Mouse (Mus musculus) adipocyte (in vitro differentiated cells): ENCODE measurements around the gene Nthl1.

Experiments
- DNase-seq: peaks from one replicate; pipeline ENCODE4 v3.0.0-alpha.2; 2016; ENCODE audit warnings: low spot score

Gene Nthl1

DNA sequence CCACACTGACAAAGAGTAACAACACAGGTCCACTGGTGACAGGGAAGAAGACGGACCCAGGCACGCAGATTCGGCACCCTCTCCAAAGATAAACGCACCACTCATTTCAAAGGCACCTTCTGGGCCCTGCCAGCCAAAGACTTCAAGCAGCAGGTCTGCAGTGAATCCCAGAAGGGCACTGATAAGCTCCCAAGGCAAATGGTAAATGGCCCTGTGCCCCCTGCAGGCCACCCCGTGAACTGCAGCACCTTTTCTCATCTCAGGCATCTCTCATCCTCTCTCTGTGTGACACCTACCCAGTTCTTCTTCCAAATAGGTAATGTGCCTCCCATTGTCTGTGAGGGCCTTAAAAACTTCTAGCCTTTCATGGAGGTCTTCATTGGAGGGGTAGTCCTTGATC lies 3.8 kb upstream of the Nthl1 start:
- DNase-seq: peak; percentile 75

DNA sequence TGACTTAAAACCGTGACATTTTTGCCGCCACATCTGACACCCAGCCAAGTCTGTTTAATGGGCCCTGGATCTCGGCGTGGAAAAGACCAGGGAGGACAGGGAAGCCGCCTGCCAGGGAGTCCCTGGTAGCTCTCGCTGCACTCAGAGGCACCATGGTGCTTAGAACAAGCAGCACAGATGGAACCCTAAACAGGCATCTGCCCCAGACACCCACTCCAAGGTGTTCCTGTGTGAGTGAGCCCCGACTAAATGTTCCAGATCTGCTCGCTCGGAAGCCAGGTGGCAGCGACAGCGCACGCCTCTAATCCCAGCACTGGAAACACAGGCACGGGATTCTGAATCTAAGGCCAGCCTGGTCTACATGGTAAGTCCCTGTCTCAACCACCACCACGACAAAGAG lies 2.4 kb upstream of the Nthl1 start:
- no peak for DNase-seq

DNA sequence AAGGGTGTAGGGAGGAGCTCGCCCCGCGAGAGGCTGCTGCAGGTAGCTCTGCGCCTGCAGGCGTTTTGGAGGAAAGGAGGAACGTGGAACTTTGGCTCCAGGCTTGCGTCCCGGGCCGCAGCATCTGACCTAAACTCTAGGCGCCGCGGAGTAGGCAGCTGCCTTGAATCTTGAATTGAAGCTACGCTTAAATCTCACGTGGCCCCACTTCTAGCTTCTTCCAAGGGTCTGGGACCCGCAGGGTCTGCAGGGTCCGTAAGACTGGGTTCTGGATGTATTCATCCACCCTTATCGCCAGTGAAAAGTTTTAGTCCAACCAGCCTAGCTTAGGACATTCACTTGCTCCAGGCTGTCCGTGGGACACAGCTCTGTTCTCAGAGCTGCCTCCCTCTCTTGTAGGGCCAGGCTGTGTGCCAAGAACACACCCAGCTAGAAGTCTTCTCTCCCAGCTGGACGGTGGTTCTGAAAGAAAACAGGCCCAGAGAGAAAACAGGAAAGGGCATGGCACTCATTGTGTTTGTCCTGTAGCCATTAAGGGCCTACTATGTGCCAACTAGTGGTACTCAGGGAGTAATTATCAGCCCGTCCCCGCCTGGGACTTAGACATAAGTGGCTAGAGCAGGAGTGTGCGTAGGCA lies 451 bp downstream of the Nthl1 start:
- DNase-seq: peak; percentile 90

DNA sequence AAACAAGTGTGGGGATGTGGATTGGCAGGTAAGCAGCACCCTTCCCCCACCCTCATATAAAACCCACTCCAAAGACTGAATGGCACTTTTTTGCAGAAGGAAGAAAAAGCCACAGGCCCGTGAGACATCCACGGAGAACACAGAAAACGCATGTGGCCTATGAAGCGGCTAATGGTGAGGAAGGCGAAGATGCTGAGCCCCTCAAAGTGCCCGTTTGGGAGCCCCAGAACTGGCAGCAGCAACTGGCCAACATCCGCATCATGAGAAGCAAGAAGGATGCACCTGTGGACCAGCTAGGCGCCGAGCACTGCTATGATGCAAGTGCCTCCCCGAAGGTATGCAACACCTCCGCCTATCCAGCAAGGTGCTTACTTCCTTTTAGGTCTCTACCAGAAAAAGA lies 1.4 kb downstream of the Nthl1 start:
- DNase-seq: no peak

DNA sequence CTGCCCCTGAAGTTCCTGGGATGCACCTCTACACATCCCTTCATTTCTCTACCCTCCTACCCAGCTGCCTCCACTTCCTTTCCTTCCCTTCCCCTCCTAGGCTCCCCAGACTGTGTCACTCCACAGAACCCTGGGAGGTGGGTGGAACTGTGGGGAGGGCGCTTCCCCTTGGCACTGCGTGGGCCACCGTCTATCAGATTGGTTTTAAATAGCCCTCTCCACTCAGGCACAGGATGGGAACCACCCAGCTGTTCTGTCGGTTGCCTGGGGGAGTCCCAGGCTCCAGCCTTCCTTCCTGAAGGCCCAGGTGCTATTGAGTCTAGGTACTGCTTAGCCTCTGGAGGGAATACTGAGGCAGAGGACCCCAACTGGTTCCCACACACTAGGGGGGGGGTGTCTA lies 2.5 kb downstream of the Nthl1 start:
- no peak for DNase-seq

DNA sequence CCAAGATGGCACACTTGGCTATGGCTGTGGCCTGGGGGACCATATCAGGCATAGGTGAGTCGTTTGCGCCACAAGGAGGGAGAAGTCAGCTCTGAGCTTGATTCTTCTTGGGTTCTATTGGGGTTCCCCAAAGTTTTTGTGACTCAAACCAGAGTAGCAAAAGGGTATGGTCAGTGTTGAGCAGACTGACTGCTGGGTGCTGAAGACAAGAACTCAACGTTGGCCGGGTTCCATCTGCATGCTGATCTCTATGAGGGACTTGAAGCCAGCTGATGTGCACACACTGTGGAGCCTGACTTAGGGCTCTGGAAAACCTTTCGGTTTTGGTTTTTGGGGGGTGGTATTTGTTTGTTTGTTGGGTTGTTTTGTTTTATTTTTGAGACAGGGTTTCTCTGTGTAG lies 3.2 kb downstream of the Nthl1 start:
- no peak for DNase-seq

DNA sequence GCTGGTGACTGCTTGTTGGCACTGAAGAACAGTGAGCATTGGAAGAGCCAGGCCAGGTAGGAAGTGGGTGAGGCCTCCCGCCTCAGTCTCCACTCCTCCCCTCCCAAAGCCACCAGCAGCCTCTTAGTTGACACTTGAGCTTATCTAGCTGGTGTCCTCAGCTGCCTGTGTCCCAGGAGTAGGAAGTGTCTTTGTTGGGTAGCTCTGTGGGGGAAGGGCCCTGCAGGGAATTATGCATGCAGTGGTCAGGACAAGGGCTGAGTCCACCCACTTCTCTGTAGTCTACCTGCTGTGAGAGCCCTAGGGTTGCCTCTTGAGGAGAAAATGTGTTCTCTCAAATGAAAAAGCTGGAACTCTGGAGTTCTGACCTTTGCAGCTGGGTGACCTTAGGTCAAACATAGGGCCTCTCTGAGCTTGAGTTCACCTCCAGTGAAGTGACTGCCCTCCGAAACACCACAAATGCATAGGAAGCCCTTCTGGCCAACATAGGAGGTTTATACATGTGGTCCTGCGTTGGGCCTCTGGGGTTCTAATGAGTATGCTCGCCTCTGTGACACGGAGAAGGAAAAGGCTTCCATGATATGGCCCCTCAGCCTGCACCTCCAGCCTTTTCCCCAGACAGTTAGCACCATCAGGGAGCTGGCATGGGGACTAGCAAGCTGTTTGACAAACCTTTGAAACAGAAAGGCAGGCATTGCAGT lies 4.5 kb downstream of the Nthl1 start:
- DNase-seq: no peak

DNA sequence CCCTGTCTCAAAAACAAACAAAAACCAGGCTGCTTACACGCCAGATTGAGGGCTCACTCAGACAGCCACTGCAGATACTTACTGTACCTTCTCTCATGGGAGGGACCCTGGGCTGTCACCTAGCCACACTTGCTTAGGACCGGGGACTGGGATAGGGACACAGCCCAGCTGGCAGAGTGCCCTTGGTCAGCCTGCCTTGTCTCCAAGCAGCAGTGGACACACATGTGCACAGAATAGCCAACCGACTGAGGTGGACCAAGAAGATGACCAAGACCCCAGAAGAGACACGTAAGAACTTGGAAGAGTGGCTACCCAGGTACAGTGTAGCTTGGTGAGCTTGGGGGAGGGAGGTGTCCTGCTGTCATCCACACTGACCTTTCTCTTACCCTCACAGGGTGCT lies 5.7 kb downstream of the Nthl1 start:
- no peak for DNase-seq

DNA sequence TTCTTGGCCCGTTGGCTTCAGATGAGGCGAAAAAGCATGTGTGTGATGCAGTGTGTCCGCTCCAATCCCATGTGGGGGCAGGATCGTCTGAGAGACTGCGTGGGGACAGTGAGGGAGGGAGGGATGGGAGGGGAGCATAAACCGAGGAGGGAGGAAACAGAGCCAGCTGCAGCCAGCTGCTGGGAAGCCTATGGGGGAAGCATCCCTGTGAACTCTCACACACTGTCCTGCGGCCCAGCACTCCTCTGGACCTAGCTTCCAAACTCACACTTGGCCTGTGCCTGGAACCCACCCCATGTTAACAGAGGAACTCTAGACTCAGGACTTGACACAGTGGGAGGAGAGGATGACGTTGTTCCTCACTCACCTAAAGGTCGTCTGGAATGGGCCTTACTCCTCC lies 6.4 kb downstream of the Nthl1 start:
- peak; percentile 22 for DNase-seq

DNA sequence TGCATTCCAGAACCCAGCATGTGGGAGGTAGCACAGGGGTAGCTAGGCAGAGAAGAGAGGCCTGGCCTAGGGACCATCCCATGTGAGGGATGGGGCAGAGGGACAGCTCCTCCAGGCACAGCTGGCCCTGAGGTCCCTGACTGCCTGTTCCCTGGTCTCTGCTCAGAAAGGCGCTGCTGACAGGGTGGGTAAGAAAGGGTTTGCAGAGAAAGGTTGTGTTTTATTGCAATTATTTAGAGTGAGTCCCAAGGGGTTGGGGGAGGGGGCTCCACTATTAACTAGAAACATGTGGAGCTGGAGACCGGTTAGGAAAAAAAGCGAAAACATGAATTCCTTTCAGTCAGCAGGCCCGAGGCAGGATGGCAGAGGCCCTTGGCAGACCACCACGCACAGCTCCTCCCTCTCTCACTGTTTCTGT lies 7.1 kb downstream of the Nthl1 start:
- DNase-seq: peak; percentile 46

DNA sequence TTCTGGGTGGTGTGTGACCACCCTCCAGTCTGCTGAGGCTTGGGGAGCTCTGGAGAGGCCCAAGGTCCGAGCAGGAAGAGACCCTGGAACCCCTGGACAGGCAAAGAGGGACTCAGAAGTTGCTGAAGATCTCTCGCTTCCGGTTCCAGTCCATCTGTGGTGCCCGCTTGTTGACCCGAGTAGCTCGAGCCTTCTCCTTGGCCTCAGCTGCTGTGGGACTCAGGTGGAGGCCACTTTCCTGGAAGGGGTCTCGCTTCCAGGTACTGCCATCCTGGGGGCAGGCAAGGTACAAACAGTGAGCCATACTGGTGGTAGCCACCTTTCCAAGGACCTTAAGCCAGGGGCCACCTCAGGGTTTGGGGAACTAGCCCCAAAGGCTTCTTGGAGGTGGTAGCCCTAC lies 7.6 kb downstream of the Nthl1 start:
- no peak for DNase-seq

DNA sequence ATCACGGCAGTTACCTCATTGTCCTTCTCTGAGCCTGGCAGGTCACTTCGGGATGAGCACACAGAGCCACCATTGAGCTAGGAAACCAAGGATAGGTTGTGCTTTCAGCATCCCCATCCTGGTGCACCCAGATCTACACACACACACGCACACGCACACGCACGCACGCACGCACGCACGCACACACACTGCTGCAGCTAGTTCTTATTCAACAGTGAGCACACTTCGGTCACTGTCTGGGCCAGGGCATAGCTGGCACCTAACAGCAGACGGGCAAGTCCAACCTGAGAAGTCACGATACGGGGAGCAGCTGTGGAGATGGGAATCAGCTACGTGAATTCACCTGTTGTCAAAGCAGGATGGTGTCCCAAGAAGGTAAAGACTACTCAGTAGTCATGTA lies 8.1 kb downstream of the Nthl1 start:
- DNase-seq: no peak

DNA sequence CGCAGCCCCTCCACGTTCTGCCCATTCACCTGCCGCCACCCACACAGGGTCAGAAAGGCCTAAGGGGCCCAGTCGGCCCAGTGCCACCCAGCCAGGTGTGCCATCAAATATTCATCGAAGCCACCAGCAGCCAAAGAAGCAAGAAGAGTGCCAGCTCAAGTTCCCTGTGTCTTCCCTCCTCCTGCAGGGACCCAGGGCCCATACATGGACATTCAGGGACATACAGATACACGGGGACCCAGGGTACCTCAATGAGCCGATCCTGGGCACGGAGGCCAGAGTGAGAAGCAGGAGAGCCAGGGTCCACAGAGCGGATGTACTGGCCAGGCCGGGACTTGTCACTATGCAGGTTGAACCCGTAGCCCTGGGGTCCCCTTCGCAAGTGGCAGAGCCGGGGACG lies 9.5 kb downstream of the Nthl1 start:
- DNase-seq: no peak

DNA sequence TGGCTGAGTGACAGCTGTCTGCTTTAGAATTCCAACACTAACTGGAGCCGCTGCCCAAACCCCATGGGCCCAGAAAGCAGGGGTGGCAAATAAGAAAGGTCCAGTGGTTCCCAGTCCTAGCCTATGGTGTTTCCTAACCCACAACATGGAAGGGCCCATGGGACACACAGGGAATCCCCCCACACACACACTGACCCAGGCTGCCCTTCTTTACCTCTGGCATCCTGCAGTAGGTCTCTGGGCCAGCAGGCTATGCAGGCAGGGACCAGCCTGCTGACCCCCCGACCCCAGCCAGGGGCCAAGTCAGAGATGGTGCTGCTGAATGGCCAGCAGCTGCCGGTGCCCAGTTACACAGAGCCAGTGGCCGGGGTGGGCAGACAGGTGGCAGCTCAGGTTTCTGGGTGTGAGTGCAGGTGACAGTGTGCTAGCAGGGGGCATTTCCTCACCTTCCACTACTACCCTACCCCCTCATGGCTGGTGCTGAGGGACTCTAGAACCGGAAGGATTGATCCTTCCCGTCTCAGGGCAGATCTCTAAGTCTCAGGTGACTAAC lies 10.4 kb downstream of the Nthl1 start:
- DNase-seq: no peak

DNA sequence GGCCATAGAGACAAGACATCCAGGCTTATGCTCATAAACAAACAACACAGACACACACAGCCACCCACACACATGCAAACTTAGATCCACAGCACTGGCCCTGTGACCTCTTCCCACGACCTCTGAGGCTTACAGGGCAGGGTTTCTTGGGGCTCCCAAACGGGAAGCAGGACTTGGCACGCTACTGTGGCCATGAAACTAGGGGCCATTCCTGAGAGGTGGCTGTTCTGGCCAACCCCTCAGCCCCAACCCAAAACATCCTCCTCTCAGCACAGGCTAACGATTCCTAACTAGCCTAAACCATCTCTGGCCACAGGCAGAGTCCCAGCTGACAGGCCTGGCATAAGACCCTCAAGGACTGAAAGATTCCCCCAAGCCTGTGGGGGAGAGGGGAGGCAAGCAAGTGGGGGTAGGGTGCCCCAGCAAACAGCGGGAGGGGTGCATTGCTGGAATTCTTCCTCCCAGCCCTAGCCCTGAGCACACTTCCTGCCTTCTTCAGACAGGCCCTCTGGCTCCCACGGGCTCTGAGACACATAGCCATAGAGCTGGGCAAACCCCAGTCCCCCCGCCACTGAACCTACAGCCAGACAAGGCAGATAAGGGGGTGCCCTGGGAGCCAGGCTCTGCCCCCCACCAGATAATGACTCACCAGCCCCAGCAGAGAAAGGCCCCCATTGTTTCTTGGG lies 11.7 kb downstream of the Nthl1 start:
- peak; percentile 47 for DNase-seq

DNA sequence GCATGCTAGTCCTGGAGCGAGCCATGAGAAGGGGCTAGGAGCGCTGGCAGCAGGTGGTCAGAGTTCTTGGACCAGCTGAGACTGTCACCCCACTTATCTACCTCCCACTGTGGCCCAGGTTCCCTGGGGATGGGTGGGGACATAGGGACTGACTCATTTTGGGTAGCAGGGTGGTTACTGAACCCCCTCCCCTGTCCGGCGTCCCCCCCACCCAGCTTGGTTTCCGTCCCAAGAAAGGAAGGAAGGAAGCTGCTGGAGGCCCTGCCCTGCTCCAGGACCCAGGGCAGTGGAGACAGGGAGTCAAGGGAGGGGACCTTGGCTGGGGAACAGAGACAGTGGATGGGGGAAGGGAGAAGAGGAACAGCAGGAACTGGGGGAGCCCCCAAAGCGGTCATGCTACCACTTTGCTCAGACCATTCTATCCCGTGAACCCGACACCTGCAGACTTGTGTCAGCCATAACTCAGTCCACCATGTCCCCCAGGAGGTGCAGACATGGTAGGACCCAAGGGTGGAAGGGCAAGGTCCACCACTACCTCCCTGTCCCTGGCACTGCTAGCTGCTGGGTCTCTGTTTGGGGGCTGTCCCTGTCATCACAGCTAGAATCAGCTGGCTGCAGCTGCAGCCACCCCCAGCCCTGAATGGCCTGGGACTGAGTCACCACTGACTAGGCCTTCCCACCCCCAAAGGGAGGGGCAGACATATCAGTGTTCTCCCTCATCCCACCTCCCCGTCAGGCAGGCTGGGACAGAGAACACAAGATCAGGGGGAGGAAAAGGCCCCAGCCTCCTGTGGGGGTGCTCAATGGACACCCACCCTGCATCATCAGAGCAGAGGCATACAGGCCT lies 12.6 kb downstream of the Nthl1 start:
- no peak for DNase-seq

DNA sequence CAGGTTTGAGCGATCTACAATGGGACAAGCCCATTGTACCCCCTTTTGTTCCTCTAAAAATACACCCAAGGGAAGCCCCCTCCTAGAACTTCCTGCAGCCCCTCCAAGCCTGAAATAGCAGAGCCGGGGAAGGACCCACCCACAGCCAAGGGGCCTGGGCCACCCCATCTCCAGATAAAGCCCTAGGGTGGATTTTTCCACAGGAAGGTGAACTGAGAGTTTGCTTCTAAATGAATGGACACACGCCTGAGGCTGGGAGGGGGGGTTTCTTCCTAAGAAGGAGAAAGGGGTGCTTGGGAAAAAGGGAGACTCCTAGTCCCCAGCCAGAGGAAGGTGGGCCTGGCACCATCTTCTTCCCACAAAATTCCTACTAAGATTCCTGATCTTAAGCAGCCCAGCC lies 13.4 kb downstream of the Nthl1 start:
- no peak for DNase-seq

DNA sequence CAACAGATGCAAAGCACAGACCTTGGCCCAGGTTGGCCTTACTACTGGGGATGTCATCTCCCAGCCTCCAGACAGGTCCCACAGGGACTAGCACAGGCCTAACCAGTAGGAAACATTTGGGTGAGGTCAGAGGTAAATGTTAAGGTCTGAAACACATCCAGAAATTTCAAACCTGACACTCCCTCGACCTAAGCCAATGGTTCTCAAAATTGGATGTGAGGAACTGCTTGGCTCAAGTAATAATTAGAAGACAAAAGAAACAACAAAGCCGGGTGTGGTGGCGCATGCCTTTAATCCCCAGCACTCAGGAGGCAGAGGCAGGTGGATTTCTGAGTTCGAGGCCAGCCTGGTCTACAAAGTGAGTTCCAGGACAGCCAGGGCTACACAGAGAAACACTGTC lies 13.9 kb downstream of the Nthl1 start:
- no peak for DNase-seq

DNA sequence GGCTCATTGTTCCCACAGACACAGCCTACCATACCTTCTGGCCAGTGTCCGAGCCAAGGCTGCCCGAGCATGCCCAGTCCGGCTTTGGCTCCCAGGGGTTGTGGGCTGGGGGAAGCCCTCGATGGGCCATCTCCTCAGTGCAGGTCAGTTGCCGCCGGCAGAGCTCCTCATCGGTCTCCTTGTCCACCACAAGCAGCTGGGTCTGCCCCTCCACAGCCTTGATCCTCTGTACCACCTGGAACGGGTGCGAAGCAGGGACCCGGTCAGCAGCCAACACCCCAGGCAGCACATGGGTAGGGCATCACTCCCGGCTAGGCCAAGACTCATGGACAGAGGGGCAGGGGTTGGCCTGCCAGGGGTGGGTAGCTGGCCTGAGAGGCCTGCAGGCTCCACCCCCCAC lies 15.0 kb downstream of the Nthl1 start:
- no peak for DNase-seq

DNA sequence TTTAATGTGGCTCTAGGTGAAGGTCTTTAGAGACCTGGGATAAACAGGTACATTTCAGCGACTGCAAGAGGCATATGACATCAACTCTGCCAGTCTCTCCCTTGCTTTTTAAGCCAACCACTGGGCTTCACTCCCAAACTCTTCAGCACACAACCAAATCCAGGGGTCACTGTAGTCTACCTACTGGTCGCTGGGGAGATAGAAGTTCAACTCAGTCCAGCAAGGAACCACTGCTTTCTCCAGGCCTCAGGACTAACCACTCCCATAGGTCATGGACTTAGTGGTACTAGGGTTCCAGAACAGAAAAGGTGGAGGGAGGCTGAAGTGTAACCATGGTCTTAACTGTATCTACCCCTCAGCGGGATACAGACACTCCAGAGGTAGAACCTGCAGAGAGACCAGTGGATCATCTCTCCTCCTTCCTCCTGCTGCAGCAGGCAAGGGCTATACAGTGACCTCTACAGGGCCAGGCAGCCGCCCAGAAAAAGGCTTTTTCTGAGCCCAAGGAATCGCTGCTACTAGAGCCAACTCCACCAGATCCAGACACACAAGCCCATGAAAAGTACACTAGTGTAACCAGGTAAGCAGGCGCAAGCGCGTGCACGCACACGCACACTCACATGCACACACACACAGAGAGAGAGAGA lies 16.4 kb downstream of the Nthl1 start:
- no peak for DNase-seq

DNA sequence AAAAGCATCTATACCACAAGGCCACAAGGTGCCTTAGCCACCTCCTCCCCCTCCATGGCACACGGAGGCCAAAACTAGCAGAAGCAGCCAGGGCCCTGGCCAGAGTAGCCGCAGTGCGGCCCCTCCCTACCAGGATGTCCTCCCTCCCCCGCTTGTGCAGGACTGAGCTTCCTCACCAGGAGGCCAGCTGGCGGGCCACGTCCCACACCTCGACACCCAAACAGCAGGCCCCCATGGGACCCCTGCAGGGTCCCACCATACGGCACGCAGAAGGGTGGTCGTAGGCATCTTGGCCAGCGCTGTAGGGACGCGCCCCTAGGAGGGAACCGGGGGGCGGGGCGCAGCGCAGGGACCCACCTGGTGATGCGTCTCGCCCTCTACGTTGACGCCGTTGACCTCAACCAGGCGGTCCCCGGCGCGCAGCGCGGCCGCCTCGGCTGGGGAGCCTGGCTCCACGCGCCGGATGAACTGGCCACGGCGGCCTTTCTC lies 17.1 kb downstream of the Nthl1 start:
- no peak for DNase-seq
